Mouse (Mus musculus): ENCODE results near the gene Rpl28. TPM values are rescaled to one million over a fixed set of nuclear protein-coding genes. Genes with fewer than 3 reads are reported as not detected.
A peak's percentile ranks its signal among the peaks of the same experiment; 100 is the strongest.

Gene Rpl28
- total and polyA plus RNA-seq, 3 experiments: 269 to 2,603 (median 526) TPM

DNA sequence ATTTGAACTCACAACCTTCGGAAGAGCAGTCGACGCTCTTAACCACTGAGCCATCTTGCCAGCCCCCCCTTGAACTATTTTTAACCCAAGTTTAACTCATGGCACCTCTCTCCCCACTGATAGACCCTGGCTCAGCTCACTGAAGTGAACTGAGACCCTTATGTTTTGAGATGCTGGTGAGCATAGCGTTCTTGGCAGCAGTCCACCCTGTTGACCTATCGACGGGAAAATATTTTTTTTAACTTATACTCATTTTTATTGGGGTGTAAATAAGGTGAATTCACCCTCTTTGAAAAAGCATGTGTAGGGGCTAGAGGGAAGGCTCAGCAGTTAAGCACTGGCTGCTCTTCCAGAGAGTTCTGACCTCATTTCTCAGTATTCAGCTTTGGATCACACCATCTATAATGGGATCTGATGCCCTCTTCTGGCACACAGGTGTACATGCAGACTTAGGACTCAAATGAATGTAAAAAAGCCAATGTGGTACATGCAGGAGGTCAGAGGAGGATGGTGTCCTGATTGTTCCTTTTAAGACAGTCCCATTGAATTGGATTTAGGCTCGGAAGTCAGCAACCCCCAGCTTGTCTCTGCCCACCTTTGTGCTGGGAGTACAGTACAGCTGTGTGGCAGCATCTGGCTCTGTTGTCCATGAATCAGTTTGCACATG lies 3.2 kb downstream of the Rpl28 start (continued):
- 0 out of 2 replicates have a peak, but pooled peaks have one; percentile 13 for TF ChIP-seq CHD2 (IDR thresholded peaks at IDR 0.05; ENCODE audit: low read length)
- TF ChIP-seq ZMIZ1 (IDR thresholded peaks at IDR 0.05; ENCODE audit: low read depth, low read length): peak; percentile 22; the same call in 1 of the 2 replicates
- no peak for TF ChIP-seq HCFC1 (IDR thresholded peaks at IDR 0.05; ENCODE audit: low read depth, low read length)
- TF ChIP-seq USF2 (conservative IDR thresholded peaks at IDR 0.05; ENCODE audit: low read depth, low read length): no peak
- TF ChIP-seq JUN (IDR thresholded peaks at IDR 0.05; ENCODE audit: insufficient read depth, low read depth, low read length): no peak
- peak; percentile 59; the same call in 1 of the 2 replicates for TF ChIP-seq MYC (IDR thresholded peaks at IDR 0.05; ENCODE audit: low read depth, low read length)
- no peak for TF ChIP-seq ETS1 (conservative IDR thresholded peaks at IDR 0.05; ENCODE audit: low read depth, low read length)
- no peak for TF ChIP-seq ZC3H11A (IDR thresholded peaks at IDR 0.05; ENCODE audit: low read depth, low read length)
- no peak for TF ChIP-seq USF1 (IDR thresholded peaks at IDR 0.05; ENCODE audit: low read depth, low read length)
- TF ChIP-seq POLR2AphosphoS2 (IDR thresholded peaks at IDR 0.05; ENCODE audit: low read depth, low read length): peak; percentile 94
- TF ChIP-seq ELF1 (IDR thresholded peaks at IDR 0.05; ENCODE audit: low read depth, low read length): no peak
- TF ChIP-seq SIN3A (IDR thresholded peaks at IDR 0.05; ENCODE audit: low read length): no peak
- TF ChIP-seq BHLHE40 (IDR thresholded peaks at IDR 0.05; ENCODE audit: low read depth, low read length): no peak
- no peak for TF ChIP-seq TBP (conservative IDR thresholded peaks at IDR 0.05; ENCODE audit: low read depth, low read length)
- TF ChIP-seq NRF1 (IDR thresholded peaks at IDR 0.05; ENCODE audit: low read depth, low read length): no peak
- no peak for TF ChIP-seq UBTF (IDR thresholded peaks at IDR 0.05; ENCODE audit: low read depth, low read length)
- no peak for TF ChIP-seq MAX (IDR thresholded peaks at IDR 0.05; ENCODE audit: low read length)
- TF ChIP-seq NELFE (IDR thresholded peaks at IDR 0.05; ENCODE audit: low read depth, low read length): no peak
- 0 out of 2 replicates have a peak, but pooled peaks have one; percentile 10 for TF ChIP-seq TCF12 (IDR thresholded peaks at IDR 0.05; ENCODE audit: low read depth, low read length)
- TF ChIP-seq PAX5 (IDR thresholded peaks at IDR 0.05; ENCODE audit: low read length): no peak

DNA sequence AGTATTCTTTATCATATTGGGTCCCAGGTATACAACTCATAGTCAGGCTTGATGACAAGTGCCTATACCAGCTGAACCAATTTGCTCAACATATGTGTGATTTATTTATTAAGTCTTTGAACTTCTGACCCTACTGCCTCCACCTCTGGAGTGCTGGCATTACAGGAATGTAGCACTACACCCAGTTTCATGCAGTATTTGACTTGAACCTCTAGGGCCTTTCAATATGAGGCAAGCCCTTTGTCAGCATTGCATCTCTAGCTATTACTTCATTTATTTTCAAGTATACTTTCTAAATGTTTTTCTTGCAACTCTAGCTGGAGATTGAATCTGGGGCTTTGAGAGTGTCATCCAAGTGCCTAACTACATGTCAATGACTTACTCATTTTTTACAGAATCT lies 9.6 kb downstream of the Rpl28 start:
- TF ChIP-seq JUN (IDR thresholded peaks at IDR 0.05; ENCODE audit: insufficient read depth, low read depth, low read length): no peak
- no peak for TF ChIP-seq MEF2A (IDR thresholded peaks at IDR 0.05; ENCODE audit: borderline replicate concordance, low read depth, low read length)
- no peak for TF ChIP-seq ZC3H11A (IDR thresholded peaks at IDR 0.05; ENCODE audit: low read depth, low read length)
- TF ChIP-seq E2F4 (IDR thresholded peaks at IDR 0.05; ENCODE audit: insufficient replicate concordance, low read depth, low read length): no peak
- no peak for TF ChIP-seq TCF12 (IDR thresholded peaks at IDR 0.05; ENCODE audit: low read depth, low read length)
- no peak for TF ChIP-seq ELF1 (IDR thresholded peaks at IDR 0.05; ENCODE audit: low read depth, low read length)
- TF ChIP-seq CHD1 (IDR thresholded peaks at IDR 0.05; ENCODE audit: low read depth, low read length): no peak
- no peak for TF ChIP-seq TBP (conservative IDR thresholded peaks at IDR 0.05; ENCODE audit: low read depth, low read length)
- no peak for TF ChIP-seq MAFK (IDR thresholded peaks at IDR 0.05; ENCODE audit: insufficient replicate concordance, low read length)
- no peak for TF ChIP-seq SMC3 (IDR thresholded peaks at IDR 0.05; ENCODE audit: low read depth, low read length)
- no peak for TF ChIP-seq SIN3A (IDR thresholded peaks at IDR 0.05; ENCODE audit: low read length)
- Histone ChIP-seq H3K27me3 (replicated peaks) (no peaks in the 10 kb centered on the region), H3K4me2 (ENCODE audit: insufficient read depth, low read depth, poor library complexity, severe bottlenecking) (no peak overlapping the region), H3K36me3 (replicated peaks in 1 of 2; ENCODE audit: control insufficient read depth in 1 of 2, insufficient read depth in 1 of 2, low read length in 1 of 2) (peaks cover 28 to 67% of the 10 kb centered on the region in 2 experiments), H3K4me1 (ENCODE audit: control insufficient read depth in 1 of 2, insufficient read depth in 2 of 2) (peaks cover 0 to 7% of the 10 kb centered on the region in 2 experiments; a peak in 1 of 4 replicates), H3K79me2 (replicated peaks; ENCODE audit: control insufficient read depth, extremely low read depth, insufficient read depth, poor library complexity, severe bottlenecking) (peaks cover 1% of the 10 kb centered on the region; the same call in 1 of the 2 replicates), H3K9me3 (replicated peaks; ENCODE audit: low read length) (no peaks in the 10 kb centered on the region), H3K4me3 (replicated peaks in 1 of 3; ENCODE audit: low read depth in 2 of 3, low read length in 2 of 3, poor library complexity in 1 of 3) (no peak overlapping the region), H3K9ac (ENCODE audit: insufficient read depth, low read depth) (no peak overlapping the region), H3K27ac (ENCODE audit: insufficient read depth, low read depth) (no peak overlapping the region)
- in situ Hi-C loops (cut with MboI; ENCODE audit: low pct_ligation_motif_present, low pct_unique_long_range_greater_than_20kb, low sequenced_read_pairs) (no loop called here), dilution Hi-C loops (cut with MboI; ENCODE audit: extremely low pct_ligation_motif_present, extremely low pct_unique_long_range_greater_than_20kb, low sequenced_read_pairs) (no loop called here)
- no peak for DNase-seq (ENCODE audit: extremely low read depth)

Data from CH12.LX (cell line).